Comparison of ENCODE assay signal across 8 mouse cellular contexts in genomic region chr13:74208317-74208985, GRCm38 (mm10). TPM values are rescaled to one million over a fixed set of nuclear protein-coding genes. Genes with fewer than 3 reads are reported as not detected.
DNase-seq lines count a peak whose midpoint lies in the region; ATAC-seq lines count a peak whose summit lies in the region.

Gene Exoc3 (minus strand): TSS chr13:74208732.

- H3K27me3 ChIP-seq in hindbrain, embryonic 12.5 days: no peaks in the 10 kb centered on the region

- under 1% methylated on average over 38 of the region's 39 CpGs for WGBS in hindbrain, embryonic 12.5 days

- peaks cover 20% of the 10 kb centered on the region for H3K36me3 ChIP-seq in hindbrain, embryonic 12.5 days

- peak; percentile 91 for DNase-seq in NIH3T3 (ENCODE audit: low read depth)
- DNase-seq in cerebellum, postnatal 10 days: peak; percentile 94 to 95
- DNase-seq in frontal cortex, postnatal 10 days (ENCODE audit: low spot score in 2 of 2): peak; percentile 84 to 90
- DNase-seq in layer of hippocampus, postnatal 14 days (ENCODE audit: low spot score in 2 of 2): peak; percentile 90 to 91
- peak; percentile 89 for DNase-seq in lung, postnatal 14 days
- DNase-seq in retina, adult 2 months (ENCODE audit: low read depth, low spot score): peak; percentile 80
- DNase-seq in thymus, postnatal 36 days: peak; percentile 87 to 88

- peak within 1 kb of the TSS; percentile 85 for H3K4me3 ChIP-seq in hindbrain, embryonic 12.5 days

- H3K27ac ChIP-seq in hindbrain, embryonic 12.5 days: peak within 1 kb of the TSS; percentile 87

- H3K9ac ChIP-seq in hindbrain, embryonic 12.5 days: peak within 1 kb of the TSS; percentile 82

- ATAC-seq in hindbrain, embryonic 12.5 days (ENCODE audit: low FRiP score): peak; percentile 98

- H3K4me2 ChIP-seq in hindbrain, embryonic 12.5 days (replicated peaks): peak within 1 kb of the TSS; percentile 89

- no peaks in the 10 kb centered on the region for H3K9me3 ChIP-seq in hindbrain, embryonic 12.5 days (replicated peaks)

- peaks cover 25% of the 10 kb centered on the region for H3K4me1 ChIP-seq in hindbrain, embryonic 12.5 days

RNA-seq across cellular contexts. Expression of gene Exoc3, which starts in this region (rescaled TPM):
- 76.7 and 79.2 TPM in 2 replicates for polyA plus RNA-seq in hindbrain, embryonic 12.5 days (2016; fragmentation: Nextera tagmentation; extraction: Ambion mirVana)
- 10 to 100 TPM; 66.3 to 71.9 TPM for total RNA-seq in layer of hippocampus, postnatal 14 days (2021)

Comparison
In these comparisons a context has a peak if more than half of its experiments do, and no peak if none do; other contexts are left out.
1. Peak in every context shown above with its lines: DNase-seq, ATAC-seq, H3K4me3 ChIP-seq and H3K27ac ChIP-seq.